Mouse (Mus musculus) heart, postnatal 0 days (tissue): ENCODE data around the gene Cpz.

ENCODE experiments used
- CTCF ChIP-seq: IDR thresholded peaks from 2 replicates; pipeline ENCODE4 v1.5.1; 2016; ENCODE audit warnings: antibody characterized with exemption, control low read depth, low read depth
- EP300 ChIP-seq: IDR thresholded peaks from 2 replicates; pipeline ENCODE4 v1.6.1; 2016; ENCODE audit warnings: antibody characterized with exemption, low read depth

DNA sequence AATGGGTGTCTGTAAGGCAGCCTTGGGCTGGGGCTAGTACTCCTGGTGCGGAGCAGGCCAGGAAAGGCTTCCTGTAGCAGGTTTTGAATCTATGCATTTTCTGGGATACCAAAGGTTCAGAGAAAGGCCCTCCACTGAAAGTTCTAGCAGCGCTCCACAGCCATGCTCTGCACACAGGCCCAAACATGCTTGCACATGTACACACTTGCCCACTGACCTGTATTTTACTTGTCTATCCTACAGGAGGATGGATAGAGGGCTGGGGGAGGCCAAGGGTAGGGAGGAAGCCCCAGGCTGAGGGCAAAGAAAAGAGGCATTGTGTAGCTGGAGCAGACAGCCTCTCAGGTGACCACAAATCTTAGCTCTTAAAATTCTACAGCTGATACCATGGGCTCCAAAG lies 1.1 kb downstream of the Cpz start:
- no peak for TF ChIP-seq CTCF
- TF ChIP-seq EP300 = no peak
